Mouse (Mus musculus): ENCODE results near the gene St3gal5.
"Not testable (repeated sequence)": the region's sequence is repeated elsewhere in the genome, so short reads cannot be mapped to it uniquely, and the experiment has no call there.

Gene St3gal5

DNA sequence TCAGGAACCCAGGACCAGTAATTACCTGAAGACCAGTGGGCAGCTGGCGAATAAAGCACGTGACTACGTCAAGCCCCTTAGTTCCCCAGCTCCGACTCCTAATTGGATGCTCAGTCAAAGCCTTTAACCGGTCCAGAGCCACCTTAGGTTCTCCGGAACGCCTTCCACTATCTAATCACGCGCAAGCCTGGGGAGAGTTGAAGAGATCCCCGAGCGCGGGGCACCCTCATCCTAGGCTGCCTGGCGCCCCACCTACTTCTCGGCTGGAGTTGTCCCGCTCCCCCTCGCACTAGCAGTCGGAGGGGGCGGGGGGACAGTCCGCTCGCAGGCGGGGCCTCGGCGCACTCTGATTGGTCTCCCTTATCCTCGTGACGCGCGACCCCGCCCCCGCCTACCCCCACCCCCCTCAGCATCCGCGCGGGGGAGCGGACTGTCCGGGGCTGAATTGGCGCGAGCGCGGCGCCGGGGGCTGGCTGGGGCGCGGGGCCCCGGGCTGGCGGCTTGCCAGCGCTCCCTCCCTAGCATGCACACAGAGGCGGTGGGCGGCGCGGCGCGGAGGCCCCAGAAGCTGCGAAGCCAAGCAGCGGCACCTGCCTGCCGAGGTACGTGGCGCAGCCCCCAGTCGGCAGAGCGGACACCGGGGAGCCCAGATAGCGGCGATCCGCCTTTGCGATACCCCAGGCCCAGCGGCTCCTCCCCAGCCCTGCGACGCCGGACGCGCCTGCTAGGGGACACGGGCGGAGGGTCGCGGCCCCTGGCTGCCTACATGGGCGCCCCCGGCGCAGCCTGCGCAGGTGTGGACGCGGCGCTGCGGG is at the start of gene St3gal5:
Gene St3gal5 (plus strand): TSS at position 412 of the 815 bp plus-strand sequence.
- peak; percentile 87 to 91 for DNase-seq (ENCODE audit: low spot score in 2 of 2)

DNA sequence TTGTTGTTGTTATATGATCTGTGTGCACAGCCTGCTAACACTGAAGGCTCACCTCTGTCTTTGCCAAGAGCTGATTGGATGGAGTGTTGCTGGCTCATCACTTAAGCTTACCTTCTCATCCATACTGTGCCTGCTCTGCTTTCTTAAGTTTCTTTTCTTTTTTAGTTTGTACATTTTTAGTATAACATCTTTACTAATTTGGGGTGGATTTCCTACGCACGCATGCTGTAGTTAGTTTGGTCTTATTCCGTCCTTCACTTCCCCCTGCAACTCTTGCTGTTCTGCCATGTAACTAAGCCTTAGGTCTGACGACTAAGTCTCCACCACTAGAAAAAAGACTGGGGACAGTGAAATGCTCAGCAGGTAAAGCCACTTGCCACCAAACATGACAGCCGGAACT is 48.7 kb upstream of the St3gal5 start:
- DNase-seq (ENCODE audit: low spot score in 2 of 2), result peak; percentile 7 to 10

DNA sequence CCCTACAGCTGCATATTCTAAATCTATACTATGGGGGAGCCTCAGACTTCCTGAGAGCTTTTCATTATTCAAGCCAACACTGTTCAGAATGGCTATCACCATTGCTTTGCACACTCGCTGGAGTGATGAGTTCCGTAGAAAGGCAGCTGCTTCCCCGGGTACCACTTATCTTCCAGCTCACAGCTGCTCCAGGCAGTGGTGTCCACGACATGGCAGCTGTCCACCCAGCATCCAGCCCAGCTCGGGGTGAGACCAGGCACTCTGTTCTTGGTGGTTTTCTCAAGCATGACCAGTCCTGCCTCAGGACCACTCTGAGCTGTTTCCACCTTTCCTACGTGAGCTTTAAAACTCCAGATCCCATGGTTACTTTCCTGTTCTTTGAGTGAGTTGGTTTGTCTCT is 47.5 kb upstream of the St3gal5 start:
- no peak for DNase-seq (ENCODE audit: low spot score in 2 of 2)

DNA sequence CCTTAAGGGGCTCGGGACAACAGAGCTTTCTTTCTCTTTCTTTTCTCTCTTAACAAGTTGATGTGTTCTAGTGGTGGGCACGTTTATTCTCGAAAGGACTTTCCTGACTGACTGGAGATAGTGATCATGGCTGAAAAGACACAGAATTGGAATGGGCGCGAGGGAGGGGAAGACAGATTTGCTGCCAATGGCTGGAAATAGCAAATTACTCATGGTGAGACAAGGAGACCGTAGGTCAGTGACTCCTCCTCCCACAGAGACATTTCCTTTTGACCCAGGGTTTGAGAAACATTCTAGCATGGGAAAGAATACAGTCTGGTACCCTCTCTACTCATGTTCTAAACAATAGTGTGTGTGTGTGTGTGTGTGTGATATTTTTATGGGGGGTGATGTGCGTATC is 46.6 kb upstream of the St3gal5 start:
- no peak for DNase-seq (ENCODE audit: low spot score in 2 of 2)

DNA sequence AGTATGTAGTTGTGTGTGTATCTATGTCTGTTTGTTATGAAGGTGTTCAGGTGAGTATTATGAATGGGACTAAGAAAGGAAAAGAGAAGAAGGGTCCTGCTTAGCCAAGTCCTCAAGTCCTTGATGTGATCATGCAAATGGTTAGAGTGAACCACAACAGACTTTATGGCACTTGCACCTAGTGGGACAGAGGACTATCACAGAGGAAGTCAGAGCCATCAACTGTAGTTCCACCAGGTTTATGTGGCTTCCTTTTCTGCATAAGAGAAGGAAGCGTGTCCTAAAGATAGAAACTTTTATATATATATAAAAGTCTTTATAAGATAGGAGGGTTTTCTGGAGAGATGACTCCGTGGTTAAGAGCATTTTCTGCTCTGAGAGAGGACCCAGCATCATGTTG is 46.1 kb upstream of the St3gal5 start:
- no peak for DNase-seq (ENCODE audit: low spot score in 2 of 2)

DNA sequence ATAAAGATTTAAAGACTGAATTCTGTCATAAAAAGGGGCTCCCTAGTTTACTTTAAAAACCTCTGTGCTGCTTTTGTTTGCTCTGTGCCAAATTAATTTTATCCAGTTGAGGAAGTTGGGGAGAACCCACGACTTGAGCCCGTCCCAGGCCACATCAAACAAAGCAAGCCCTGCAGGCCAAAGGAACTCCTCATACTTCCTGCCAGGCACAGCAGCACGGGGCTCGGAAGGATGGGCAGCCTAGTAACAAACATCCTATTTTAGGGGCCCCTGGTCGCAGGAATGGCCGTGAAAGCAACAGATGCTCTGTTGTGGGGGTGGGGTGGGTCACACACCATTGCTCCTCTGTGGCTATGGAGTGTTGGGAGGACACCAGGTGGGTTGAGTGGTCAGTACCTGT is 45.6 kb upstream of the St3gal5 start:
- no peak for DNase-seq (ENCODE audit: low spot score in 2 of 2)

DNA sequence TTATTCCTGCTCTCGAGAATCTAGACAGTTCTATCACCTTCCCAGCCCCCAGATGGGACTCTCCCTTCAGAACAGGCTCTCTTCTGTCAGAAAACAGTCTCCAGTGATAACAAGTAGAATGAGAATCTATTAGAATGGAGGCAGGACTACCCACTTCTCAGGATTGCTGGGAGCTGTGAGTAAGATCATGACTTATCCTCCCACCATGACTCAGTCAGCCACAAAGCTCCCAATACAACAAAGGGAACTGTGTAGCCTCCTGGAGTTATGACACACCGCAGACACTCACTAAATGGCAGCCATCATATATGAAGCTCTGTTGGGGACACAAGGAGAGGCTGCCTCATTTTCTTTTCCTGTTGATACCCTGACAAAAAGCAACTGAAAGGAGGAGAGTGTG is 40.8 kb upstream of the St3gal5 start:
- no peak for DNase-seq (ENCODE audit: low spot score in 2 of 2)

DNA sequence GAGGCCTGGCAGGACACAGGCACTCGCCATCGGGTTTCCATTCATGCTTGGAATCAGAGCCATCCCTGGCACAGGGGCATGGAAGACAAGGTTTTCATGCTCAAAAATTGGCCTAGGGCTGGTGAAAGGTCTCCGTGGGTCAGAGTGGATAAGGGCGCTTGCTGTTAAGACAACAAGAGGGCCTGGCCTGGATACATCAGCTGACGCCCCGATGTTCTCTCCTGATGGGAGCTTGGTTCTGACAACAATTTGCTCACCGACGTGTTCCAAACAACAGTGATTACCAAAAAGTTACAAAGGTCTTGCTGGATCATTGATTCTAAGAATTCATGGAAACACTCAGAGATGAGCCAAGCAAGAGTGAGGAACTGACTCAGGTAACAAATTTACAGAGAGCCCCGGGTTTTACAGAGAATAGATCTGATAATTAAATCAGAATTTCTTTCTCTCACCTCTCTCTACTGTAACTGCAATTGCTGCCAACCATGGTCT is 38.9 kb upstream of the St3gal5 start:
- DNase-seq (ENCODE audit: low spot score in 2 of 2), result no peak

DNA sequence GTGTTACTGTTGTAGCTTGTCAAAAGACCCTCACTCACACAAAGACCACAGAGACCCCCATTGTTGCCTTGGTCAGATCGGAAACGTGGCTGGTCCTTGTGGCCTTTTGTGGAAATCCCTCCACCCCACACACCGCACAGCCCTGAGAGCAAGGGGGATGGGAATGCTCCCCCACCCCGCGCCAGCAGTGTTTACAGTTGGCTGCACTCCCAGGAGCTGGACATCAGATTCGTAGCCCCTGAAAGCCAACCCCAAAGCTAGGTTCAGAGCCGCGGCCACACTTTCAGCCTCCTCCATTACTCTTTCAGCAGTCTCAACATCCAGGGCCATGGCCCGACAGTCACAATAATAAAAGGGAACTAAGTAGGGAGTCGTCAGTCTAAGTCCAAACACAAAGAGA is 36.7 kb upstream of the St3gal5 start:
- DNase-seq (ENCODE audit: low spot score in 2 of 2), result not testable (repeated sequence)

DNA sequence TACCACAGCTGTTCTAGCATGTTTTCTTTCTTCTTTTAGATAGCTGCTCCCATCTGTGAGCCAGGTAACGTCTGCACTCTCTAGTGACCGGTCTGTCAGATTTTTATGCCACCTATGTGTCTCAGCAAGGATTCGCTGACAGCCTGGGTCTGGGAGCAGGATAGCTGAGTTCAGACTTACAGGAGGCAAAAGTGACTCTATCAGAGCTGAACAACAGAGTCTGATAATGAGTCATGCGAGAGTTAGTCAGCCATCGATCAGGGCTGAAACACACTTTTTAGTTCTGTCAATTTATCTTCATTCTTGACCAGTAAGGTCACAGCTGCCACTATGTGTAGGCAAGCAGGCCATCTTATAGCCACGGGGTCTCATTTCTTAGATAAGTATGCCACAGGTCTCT is 33.7 kb upstream of the St3gal5 start:
- no peak for DNase-seq (ENCODE audit: low spot score in 2 of 2)

DNA sequence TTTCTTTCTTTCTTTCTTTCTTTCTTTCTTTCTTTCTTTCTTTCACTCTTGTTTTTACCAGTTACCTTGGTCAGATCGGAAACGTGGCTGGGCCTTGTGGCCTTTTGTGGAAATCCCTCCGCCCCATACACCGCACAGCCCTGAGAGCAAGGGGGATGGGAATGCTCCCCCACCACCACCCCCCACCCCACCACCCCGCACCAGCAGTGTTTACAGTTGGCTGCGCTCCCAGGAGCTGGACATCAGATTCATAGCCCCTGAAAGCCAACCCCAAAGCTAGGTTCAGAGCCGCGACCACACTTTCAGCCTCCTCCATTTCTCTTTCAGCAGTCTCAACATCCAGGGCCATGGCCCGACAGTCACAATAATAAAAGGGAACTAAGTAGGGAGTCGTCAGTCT is 31.4 kb upstream of the St3gal5 start:
- no peak for DNase-seq (ENCODE audit: low spot score in 2 of 2)

DNA sequence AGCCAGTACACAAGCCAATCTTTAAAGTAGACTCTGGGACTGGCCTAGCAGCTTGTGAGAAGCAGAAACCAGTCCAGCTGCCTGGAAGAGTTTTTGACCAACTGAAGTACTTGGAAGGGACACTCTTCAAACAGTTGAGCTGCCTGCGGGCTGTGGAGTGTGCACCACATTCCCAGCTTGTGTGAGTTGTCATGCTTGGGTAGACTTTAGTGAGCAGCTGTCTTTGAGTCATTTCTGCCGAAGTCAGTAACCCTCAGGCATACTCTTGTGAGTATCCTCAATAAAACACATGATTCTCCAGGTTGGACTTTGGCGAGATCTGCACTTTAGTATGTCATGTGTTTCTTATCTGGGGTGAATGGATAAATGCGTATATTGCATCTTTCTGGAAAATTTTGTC is 29.0 kb upstream of the St3gal5 start:
- DNase-seq (ENCODE audit: low spot score in 2 of 2), result no peak

DNA sequence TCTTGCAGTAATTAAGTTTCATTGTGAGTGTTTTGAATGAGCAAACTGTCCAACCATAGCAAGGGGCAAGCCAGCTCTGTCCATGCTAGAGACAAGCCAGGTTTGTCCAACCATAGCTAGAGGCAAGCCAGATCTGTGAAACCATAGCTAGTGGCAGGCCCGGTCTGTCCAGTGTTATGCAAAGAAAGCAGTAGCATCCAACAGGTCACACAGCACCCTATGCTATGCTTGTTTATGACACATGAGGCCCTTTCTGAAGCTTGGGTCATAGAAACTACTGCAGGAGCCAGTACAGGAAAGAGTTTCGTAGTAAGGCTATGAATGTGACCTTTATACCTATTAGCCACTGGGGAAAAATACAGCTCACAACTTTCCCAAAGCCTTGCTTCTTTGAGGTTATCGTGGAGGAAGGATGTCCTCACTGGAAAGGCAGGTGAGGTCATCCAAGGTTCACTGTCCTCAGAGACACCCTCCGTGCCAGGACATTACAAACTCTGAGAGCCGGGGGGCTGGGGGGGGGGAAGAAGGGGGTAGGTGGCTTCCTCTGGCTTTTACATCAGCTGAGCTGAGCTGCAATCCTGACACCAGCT is 26.0 kb upstream of the St3gal5 start:
- DNase-seq (ENCODE audit: low spot score in 2 of 2), result no peak

DNA sequence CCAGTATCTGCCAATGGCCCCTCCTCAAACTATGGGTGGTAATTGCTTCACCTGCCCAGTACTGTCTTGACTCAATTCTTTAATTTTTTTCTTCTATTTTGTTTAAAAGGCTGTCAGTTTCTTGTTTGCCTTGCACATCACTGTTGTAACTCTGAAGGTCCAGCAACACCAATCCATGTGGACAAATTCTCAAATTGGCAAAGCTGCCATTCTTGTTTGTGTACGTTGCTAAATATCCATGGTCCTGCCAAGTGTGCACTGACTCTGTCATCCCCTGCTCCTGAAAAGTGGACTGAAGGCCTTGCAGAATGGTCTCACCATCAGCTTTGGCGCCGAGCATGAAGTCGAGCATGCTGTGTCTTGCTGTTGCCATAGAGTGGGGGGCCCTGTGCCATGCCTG is 23.6 kb upstream of the St3gal5 start:
- no peak for DNase-seq (ENCODE audit: low spot score in 2 of 2)

DNA sequence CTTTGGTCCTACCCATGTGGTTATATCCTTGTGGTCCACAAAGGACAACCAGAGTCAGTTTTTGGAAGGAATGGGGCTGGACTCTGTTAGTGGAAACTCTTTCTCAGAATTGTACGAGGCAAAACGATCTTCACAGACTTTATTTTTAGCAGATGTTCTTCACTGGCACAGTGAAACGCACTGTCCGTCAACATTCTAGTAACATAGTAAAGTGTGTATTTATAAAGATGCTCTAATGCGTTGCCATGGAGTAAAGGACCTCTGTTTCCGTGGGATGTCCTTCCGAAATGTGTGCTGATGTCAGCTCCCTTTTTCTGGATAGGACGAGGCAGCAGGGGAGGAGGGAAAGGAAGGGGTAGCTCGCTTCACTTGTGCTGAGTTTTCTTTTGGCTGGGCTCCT is 20.9 kb upstream of the St3gal5 start:
- no peak for DNase-seq (ENCODE audit: low spot score in 2 of 2)

DNA sequence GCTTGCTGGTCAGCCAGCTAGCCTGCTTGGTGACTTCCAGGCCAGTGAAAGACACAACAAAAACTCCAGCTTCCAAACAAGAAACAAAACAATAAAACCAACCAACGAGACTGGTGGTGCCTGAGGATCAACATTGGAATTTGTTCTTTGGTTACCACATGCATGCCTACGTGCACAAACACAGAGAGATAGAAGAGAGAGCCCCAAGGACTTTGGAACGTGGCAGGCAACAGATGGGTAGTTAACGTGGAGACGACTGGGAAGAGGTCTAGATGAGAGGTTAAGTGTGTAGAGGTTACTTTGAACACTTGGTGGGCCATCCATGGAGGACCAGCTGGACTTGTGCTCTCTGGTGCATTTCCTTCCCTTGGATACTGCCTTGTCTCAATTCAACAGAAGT is 19.2 kb upstream of the St3gal5 start:
- no peak for DNase-seq (ENCODE audit: low spot score in 2 of 2)

DNA sequence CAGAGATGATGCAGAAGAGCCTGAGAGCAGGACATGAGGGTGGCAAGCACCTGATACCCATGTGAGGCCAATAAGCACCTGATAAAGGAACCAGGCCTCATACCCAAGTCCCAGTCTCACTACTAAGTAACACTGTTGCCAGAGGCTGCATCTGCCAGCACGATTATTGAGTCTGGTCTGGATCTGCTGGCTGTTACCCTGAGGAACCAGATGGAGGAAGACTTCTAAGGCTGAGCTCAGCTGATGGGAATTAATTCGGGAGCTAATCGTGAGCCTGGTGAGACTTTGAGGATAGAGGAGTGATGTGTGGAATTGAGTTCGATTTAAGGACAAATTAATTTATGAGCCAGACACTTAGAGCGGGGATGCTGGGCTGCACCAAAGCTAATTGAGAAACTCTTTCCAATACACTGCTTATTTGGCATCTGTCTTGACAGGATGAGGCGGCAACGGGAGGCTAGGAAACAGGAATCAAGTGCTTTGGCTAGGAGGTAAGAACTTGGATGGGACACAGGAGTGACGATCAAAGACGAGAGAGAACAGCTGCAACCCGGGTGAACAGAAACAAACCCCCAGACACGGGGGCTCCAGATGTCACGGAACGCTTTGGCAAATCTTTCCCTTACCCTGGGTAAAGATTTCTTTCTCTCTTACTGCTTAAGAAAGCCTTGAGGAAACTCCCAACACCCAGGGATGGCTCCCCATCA is 15.9 kb upstream of the St3gal5 start:
- DNase-seq (ENCODE audit: low spot score in 2 of 2), result no peak

DNA sequence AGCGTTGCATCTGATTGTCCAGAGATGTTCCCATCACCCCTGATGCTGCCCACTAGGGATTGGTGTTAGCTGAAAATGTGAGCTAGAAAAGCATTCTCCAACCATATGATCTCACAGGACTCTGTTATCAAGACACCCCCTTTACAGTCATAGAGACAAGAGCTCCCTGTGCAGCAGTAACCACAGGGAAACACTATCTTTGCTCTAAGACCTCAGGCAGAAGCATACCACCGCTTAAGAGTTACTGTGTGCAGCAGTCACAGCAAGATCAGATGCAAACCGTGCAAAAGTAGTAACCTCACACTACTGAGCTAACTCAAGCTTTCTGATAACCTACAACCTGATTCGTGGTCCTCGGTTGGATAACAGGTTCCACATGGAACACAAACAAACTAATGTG is 10.0 kb upstream of the St3gal5 start:
- no peak for DNase-seq (ENCODE audit: low spot score in 2 of 2)

DNA sequence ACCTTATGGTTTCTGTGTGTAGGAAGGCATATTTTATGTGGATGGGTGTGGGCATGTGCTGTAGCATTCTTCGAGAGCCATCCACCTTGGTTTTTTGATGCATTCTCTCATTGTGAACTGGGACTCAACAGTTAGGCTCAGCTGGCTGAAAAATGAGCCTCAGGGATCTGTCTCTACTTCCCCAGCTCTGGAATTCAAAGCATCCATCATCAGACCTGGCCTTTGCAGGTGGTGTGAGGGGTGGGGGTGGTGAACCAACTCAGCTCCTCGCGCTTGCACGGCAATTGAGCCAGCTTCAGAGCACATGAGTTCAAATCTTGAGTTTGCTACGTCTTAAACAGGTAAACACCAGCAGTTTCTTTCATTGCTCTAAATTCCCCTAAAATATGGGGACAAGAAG is 7.5 kb upstream of the St3gal5 start:
- no peak for DNase-seq (ENCODE audit: low spot score in 2 of 2)

DNA sequence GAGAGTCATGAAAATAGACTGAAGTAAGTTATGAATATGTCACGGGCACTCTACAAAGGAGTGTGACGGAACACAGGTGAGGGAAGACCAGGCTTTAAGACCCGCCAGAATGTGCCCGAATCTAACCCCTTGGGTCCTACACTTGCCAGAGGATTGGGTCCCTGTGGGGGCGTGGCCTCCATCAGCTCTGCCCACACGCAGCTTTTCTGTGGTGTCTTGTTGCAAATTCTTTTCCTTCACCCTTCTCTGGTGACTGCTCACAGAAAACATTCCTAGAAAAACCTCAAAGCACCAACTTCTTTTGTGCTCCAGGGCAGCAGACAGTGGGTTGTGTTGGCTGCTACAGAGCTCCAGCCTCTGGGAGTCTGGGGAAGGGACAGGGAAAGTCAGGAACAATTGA is 6.4 kb upstream of the St3gal5 start:
- no peak for DNase-seq (ENCODE audit: low spot score in 2 of 2)

DNA sequence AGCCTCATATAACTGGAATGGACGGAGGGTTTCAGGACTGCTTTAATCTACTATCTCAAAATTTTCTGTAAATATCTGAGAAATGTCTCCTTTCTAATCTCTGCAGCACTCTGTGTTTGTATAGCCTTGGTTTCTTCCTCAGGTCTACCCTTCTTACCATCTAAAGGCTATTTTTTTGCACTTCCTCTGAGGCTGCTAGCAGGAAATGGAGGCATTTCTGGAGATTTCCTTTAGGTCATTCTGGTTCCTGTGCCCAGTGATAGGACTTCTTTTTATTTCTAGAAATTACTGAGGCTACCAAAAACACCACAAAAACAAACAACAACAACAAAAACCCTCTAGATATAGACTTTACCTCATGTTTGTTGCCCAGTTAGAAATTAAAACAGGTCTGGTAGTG is 4.3 kb upstream of the St3gal5 start:
- DNase-seq (ENCODE audit: low spot score in 2 of 2), result no peak

DNA sequence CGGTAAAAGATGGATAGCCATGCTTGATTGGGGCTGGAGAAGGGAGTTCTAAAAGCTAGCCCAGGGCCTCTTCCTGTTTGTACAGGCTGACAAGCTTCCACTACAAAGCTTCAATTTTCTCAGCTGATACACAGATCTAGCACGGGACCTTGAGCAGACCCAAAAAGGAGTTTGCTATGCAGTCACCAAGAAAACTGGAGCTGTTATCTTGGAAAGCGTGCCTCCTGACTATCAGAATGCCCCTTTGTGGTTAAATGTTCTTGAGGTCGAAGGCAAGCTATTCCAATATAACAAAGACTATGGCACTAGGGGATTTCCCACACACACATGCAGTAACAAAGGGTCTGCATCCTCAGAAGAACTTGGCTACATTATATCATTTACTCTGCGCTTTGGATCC is 1.2 kb upstream of the St3gal5 start:
- no peak for DNase-seq (ENCODE audit: low spot score in 2 of 2)

DNA sequence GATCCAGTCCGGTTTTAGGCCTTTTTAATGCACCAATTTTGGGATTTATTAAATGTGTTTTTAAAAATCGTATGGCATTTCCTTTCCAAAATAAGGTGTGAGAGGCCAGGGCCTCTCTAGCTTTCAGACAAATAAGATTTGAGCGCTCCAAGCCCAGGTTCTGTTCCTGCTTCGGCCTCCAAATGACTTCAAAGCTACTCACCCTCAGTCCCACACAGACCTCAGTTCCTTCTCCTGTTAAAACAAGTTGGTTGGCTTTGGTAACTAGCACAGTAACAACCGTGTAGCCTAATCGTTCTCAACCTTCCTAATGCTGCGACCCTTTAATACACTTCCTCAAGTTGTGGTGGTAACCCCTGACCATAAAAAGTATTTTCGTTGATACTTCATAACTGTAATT is 723 bp upstream of the St3gal5 start:
- no peak for DNase-seq (ENCODE audit: low spot score in 2 of 2)

Data from right cerebral cortex, adult 2 months (tissue).